Mouse (Mus musculus) erythroblast, embryonic 14.5 days (primary cell): Measurements from ENCODE around the gene Slc4a5. TPM values are rescaled to one million over a fixed set of nuclear protein-coding genes. Genes with fewer than 3 reads are reported as not detected.

ENCODE experiments used
- H3K27me3 ChIP-seq: 2 replicates; pipeline ENCODE4 v1.6.1; 2012; ENCODE audit warnings: inconsistent platforms; ENCODE audit not compliant: control insufficient read depth
- H3K36me3 ChIP-seq: 2 replicates; pipeline ENCODE4 v1.6.1; 2012; ENCODE audit warnings: mild to moderate bottlenecking, inconsistent platforms; ENCODE audit not compliant: control insufficient read depth
- H3K4me1 ChIP-seq: 2 replicates; pipeline ENCODE4 v1.6.1; 2012; ENCODE audit warnings: inconsistent platforms; ENCODE audit not compliant: control insufficient read depth
- H3K4me3 ChIP-seq: replicated peaks from 2 replicates; pipeline ENCODE3; 2012; ENCODE audit warnings: moderate library complexity, mild to moderate bottlenecking, inconsistent platforms
- H3K9me3 ChIP-seq: 2 replicates; pipeline ENCODE4 v1.6.1; 2012; ENCODE audit warnings: low read length, inconsistent platforms, mixed read lengths; ENCODE audit not compliant: control insufficient read depth
- GATA1 ChIP-seq: IDR thresholded peaks from 2 replicates; pipeline ENCODE4 v1.6.1; 2012; ENCODE audit warnings: low read length, inconsistent platforms, mixed read lengths
- TAL1 ChIP-seq: IDR thresholded peaks from 3 replicates; pipeline ENCODE4 v1.6.1; 2012; ENCODE audit warnings: low read length, inconsistent platforms, mixed read lengths
- polyA plus RNA-seq: library from polyadenylated mRNA; stranded (reverse); fragments of >175 nt; gene quantifications from 2 replicates; pipeline ENCODE4 v1.2.3, GENCODE M21; 2012

Gene Slc4a5
- polyA plus RNA-seq, 1 experiment = 1.8 TPM

GRCm38 (mm10) chr6:83350851-83351405 is 131.3 kb downstream of the Slc4a5 start:
- H3K4me1 ChIP-seq = peaks cover 82% of the 10 kb centered on the region
- no peaks in the 10 kb centered on the region for H3K27me3 ChIP-seq
- TF ChIP-seq TAL1 = no peak
- H3K4me3 ChIP-seq = peak overlapping the region; percentile 82
- H3K36me3 ChIP-seq = peaks cover 85% of the 10 kb centered on the region
- H3K9me3 ChIP-seq = no peaks in the 10 kb centered on the region

DNA sequence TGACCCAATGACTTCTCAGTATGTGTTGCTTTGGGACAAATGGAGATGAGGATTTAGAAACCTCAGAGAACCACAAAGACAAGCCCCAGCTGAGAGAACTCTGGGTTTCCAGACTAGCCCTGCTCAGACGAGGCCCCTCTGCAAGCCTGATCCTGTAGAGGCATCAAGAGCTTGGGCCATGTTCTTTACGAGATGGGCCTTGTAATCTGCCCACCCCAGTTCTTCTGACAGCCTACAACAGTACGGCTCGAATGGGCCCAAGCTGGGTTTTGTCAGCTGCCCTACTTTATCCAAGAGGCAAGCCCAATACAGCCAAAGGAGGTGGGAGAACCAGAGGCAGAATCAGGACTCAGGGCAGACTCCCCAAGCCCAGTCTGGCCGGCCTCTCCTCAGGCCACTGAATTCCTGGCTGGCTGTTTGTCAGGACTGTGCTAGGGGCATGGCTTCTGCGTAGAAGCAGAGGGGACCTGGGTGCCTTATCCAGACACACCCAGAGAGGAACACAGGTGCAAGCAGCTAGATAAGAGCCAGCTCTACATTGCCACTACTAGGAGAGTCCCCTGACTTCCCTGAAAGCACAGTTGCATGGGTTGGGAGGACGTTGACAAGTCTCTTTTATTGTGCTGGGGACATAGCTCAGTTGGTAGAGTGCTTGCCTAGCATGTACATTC is 132.0 kb downstream of the Slc4a5 start:
- TF ChIP-seq GATA1 (peak; percentile 99), TAL1 (peak; percentile 99)
- H3K36me3 ChIP-seq = peaks cover 90% of the 10 kb centered on the region
- H3K4me1 ChIP-seq = peaks cover 88% of the 10 kb centered on the region
- H3K4me3 ChIP-seq = peak overlapping the region; percentile 82
- no peaks in the 10 kb centered on the region for H3K9me3 ChIP-seq
- H3K27me3 ChIP-seq = no peaks in the 10 kb centered on the region

DNA sequence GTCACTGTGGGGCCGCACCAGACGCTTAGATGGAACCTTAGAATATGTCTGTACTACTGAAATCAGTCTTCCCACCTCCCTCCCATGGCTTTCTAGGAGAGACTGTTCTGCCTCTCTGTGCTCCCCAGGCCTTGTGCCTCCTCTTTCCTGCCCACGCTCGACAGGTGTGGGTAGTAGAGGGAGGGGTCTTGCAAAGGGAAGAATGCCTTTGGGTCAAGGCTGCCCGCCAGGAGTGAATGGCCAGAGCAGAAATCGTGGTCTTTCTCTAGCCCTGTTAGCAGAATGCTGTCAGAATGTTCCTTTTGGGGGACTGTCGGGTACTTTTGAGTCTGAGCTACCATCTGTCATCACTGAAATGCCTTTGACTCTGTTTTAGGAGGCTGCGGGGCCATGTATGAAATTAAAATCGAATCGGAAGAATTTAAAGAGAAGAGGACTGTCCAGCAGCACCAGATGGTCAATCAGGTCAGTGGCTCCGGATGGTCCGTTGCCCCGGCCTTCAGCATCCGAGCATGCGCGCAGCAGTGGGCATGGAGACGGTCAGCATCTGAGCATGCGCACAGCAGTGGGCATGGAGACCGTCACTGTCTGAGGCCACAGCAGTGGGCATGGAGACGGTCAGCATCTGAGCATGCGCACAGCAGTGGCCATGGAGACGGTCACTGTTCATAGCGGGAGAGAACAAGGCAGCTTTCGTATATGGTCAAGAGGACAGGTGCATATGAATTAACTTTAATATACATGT is 133.2 kb downstream of the Slc4a5 start:
- Histone ChIP-seq H3K4me3 (peak overlapping the region; percentile 82), H3K36me3 (peaks cover 93% of the 10 kb centered on the region), H3K27me3 (no peaks in the 10 kb centered on the region), H3K9me3 (no peaks in the 10 kb centered on the region), H3K4me1 (peaks cover 90% of the 10 kb centered on the region)
- TF ChIP-seq TAL1 = no peak
- TF ChIP-seq GATA1 = no peak

Other genes starting within 250 kb of the Slc4a5 start
- gene Dok1, start 186.4 kb upstream of the Slc4a5 start, polyA plus RNA-seq = 27.8 and 28.7 TPM in 2 replicates
- gene Loxl3, start 185.7 kb upstream of the Slc4a5 start, polyA plus RNA-seq = 0.01 and 0.02 TPM in 2 replicates
- 310 and 339 TPM in 2 replicates for gene Aup1, start 165.3 kb upstream of the Slc4a5 start, polyA plus RNA-seq
- 6.2 and 6.6 TPM in 2 replicates for gene Htra2, start 164.6 kb upstream of the Slc4a5 start, polyA plus RNA-seq
- 0.14 and 0.18 TPM in 2 replicates for gene Dqx1, start 162.0 kb upstream of the Slc4a5 start, polyA plus RNA-seq
- not detected in 2 replicates for gene Tlx2, start 149.5 kb upstream of the Slc4a5 start, polyA plus RNA-seq
- gene Pcgf1, start 142.0 kb upstream of the Slc4a5 start, polyA plus RNA-seq = 1.5 and 2.2 TPM in 2 replicates
- 0.05 TPM in 1 of 2 replicates, not detected in the other for gene Lbx2, start 133.5 kb upstream of the Slc4a5 start, polyA plus RNA-seq
- 0.18 and 0.43 TPM in 2 replicates for gene Ccdc142, start 118.2 kb upstream of the Slc4a5 start, polyA plus RNA-seq
- 0.18 and 0.27 TPM in 2 replicates for gene Gm42688, start 118.2 kb upstream of the Slc4a5 start, polyA plus RNA-seq
- gene Mrpl53, start 110.8 kb upstream of the Slc4a5 start, polyA plus RNA-seq = 12.3 and 12.8 TPM in 2 replicates
- 3.9 and 4.2 TPM in 2 replicates for gene Mogs, start 104.3 kb upstream of the Slc4a5 start, polyA plus RNA-seq
- gene Wbp1, start 98.3 kb upstream of the Slc4a5 start, polyA plus RNA-seq = 16.2 and 18.3 TPM in 2 replicates
- gene Ino80b, start 94.4 kb upstream of the Slc4a5 start, polyA plus RNA-seq = 26.4 TPM in 2 replicates
- 0.26 and 0.39 TPM in 2 replicates for gene Rtkn, start 84.4 kb upstream of the Slc4a5 start, polyA plus RNA-seq
- 0.01 and 0.02 TPM in 2 replicates for gene Wdr54, start 63.4 kb upstream of the Slc4a5 start, polyA plus RNA-seq
- not detected in 2 replicates for gene 1700003E16Rik, start 63.4 kb upstream of the Slc4a5 start, polyA plus RNA-seq
- gene Dctn1, start 53.9 kb upstream of the Slc4a5 start, polyA plus RNA-seq = 27.2 and 36.9 TPM in 2 replicates
- 5.3 and 6.1 TPM in 2 replicates for gene Mthfd2, start 106.1 kb downstream of the Slc4a5 start, polyA plus RNA-seq
- gene Mob1a, start 106.2 kb downstream of the Slc4a5 start, polyA plus RNA-seq = 1.8 and 2.4 TPM in 2 replicates
- gene Bola3, start 129.3 kb downstream of the Slc4a5 start, polyA plus RNA-seq = 25.9 and 28.1 TPM in 2 replicates
- gene Tet3, start 239.3 kb downstream of the Slc4a5 start, polyA plus RNA-seq = 0.73 and 0.77 TPM in 2 replicates